Mouse (Mus musculus) bone marrow macrophage, adult 2 months (primary cell): Measurements from ENCODE around the gene Gtf2f2. TPM values are rescaled to one million over a fixed set of nuclear protein-coding genes. Genes with fewer than 3 reads are reported as not detected.

Experiments used
- H3K27ac ChIP-seq: 2 replicates; pipeline ENCODE4 v1.5.1; 2012; ENCODE audit warnings: low read depth, low read length; ENCODE audit not compliant: insufficient read depth
- H3K4me1 ChIP-seq: 2 replicates; pipeline ENCODE4 v1.6.1; 2012; ENCODE audit warnings: low read length; ENCODE audit not compliant: control insufficient read depth, insufficient read depth
- H3K4me3 ChIP-seq: 2 replicates; pipeline ENCODE4 v1.5.1; 2012; ENCODE audit warnings: mild to moderate bottlenecking, low read length, moderate library complexity; ENCODE audit not compliant: insufficient read depth
- CTCF ChIP-seq: IDR thresholded peaks from 2 replicates; pipeline ENCODE4 v1.5.1; 2012; ENCODE audit warnings: low read depth, mild to moderate bottlenecking, low read length, moderate library complexity
- POLR2A ChIP-seq: IDR thresholded peaks from 2 replicates; pipeline ENCODE4 v1.6.1; 2012; ENCODE audit warnings: mild to moderate bottlenecking, low read depth, low read length, borderline replicate concordance
- polyA plus RNA-seq: library from polyadenylated mRNA; stranded (reverse); fragments of >200 nt; gene quantifications from 2 replicates; pipeline ENCODE4 v1.2.4, GENCODE M21; 2012; ENCODE audit not compliant: missing spikeins, insufficient read depth, insufficient read length

Gene Gtf2f2
- polyA plus RNA-seq, 1 experiment = 15.7 TPM

GRCm38 (mm10) chr14:75967291-75967690 lies 43.4 kb downstream of the Gtf2f2 start:
- TF ChIP-seq CTCF (no peak), POLR2A (no peak)
- Histone ChIP-seq H3K4me3 (no peak overlapping the region), H3K27ac (no peak overlapping the region), H3K4me1 (peaks cover 14% of the 10 kb centered on the region)

GRCm38 (mm10) chr14:75964433-75964832 lies 46.2 kb downstream of the Gtf2f2 start:
- H3K27ac ChIP-seq = no peak overlapping the region
- H3K4me1 ChIP-seq = peaks cover 22% of the 10 kb centered on the region
- TF ChIP-seq POLR2A = no peak
- H3K4me3 ChIP-seq = no peak overlapping the region

DNA sequence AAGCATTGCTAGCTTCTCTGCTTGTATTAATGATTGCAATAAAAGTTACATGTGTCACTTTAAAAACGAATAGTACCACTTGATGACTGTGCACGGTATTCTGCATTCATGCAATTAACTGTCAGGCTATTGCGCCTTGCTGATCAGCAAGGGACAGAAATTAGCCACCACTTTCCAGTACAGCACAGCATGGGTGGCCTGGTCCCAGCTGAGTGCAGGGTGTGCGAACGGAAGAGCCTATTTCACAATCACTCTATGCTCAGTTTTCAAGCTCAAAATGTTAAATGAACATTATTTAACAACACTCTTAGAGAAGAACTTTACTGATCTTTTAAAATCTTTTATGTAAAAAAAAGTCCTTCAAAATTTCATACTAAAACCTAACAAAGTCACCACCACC lies 46.7 kb downstream of the Gtf2f2 start:
- H3K4me1 ChIP-seq = peaks cover 24% of the 10 kb centered on the region
- no peak for TF ChIP-seq POLR2A
- TF ChIP-seq CTCF = no peak

GRCm38 (mm10) chr14:75963215-75963614 lies 47.5 kb downstream of the Gtf2f2 start:
- H3K4me1 ChIP-seq = peaks cover 24% of the 10 kb centered on the region
- H3K27ac ChIP-seq = no peak overlapping the region
- no peak for TF ChIP-seq POLR2A
- H3K4me3 ChIP-seq = no peak overlapping the region

More for the DNA sequence above, 46.7 kb downstream of the Gtf2f2 start:
- Histone ChIP-seq H3K27ac (no peak overlapping the region), H3K4me3 (no peak overlapping the region)

DNA sequence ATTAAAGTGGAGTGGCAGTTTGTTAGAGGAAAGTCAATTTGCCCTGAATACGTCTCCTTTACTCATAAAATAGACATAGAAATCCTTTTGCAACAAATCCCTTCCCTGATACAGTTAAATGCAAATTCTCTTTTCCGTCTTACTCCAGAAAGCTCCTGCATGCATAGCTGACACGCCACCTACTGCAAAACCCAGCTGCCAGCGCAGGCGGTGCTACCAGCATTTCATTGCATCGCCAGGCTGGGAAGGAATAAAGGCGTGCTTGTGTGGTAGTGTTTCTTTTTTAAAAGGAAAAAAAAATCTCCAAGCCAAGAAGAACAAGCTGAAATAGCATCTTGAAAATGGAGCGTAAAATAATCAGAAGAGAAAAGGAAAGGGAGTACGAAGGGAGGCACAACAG lies 48.4 kb downstream of the Gtf2f2 start:
- Histone ChIP-seq H3K4me1 (peaks cover 21% of the 10 kb centered on the region), H3K27ac (no peak overlapping the region), H3K4me3 (no peak overlapping the region)
- no peak for TF ChIP-seq POLR2A

GRCm38 (mm10) chr14:75954766-75955165 lies 55.9 kb downstream of the Gtf2f2 start, which contains the start of gene Kctd4:
Gene Kctd4, plus strand, starts transcription at chr14:75955009.
- H3K4me1 ChIP-seq = peaks cover 8% of the 10 kb centered on the region
- H3K27ac ChIP-seq = no peak within 1 kb of the TSS
- no peak within 1 kb of the TSS for H3K4me3 ChIP-seq
- TF ChIP-seq POLR2A = no peak
- TF ChIP-seq CTCF = no peak

DNA sequence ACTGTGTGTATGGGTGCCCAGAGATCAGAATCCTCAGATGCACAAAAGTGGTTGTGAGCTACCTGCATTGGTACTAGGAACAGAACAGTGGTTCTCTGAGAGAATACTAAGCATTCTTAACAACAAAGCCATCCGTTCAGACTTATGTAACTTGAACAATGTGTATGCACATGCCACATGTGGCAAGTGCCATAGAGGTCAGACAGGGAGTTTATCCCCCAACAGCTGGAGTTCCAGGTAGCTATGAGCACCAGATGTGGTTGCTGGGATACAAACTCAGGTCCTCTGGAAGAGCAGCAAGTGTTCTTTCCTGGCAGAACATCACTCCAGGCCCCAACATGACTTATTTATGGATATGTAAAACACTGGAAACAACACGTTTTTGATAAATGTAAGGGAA lies 57.7 kb downstream of the Gtf2f2 start:
- no peak for TF ChIP-seq POLR2A
- TF ChIP-seq CTCF = no peak
- peaks cover 2% of the 10 kb centered on the region for H3K4me1 ChIP-seq

DNA sequence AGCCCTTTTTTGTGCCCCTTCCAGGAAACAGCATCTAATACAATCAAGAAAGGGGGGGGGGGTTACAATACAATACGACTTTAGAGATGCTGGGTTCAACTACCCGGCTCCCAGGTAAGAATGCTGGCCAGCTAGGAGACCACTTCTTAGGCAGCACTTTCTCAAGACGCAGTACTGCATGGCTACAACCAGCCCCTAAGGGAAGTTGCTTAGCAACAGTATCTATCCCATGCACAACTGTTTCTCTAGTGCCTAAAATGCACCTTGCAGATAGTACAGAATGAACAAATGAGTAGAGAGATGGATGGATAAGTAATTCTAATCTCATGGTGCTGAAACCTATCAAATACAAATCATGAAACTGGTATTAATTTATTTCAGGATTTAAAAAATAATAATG lies 63.0 kb downstream of the Gtf2f2 start:
- H3K4me3 ChIP-seq = no peak overlapping the region
- no peak overlapping the region for H3K27ac ChIP-seq
- H3K4me1 ChIP-seq = peaks cover 9% of the 10 kb centered on the region
- no peak for TF ChIP-seq POLR2A
- no peak for TF ChIP-seq CTCF

More for the DNA sequence above, 57.7 kb downstream of the Gtf2f2 start:
- Histone ChIP-seq H3K27ac (no peak overlapping the region), H3K4me3 (no peak overlapping the region)

GRCm38 (mm10) chr14:75942365-75942764 lies 68.3 kb downstream of the Gtf2f2 start:
- TF ChIP-seq CTCF (no peak), POLR2A (no peak)
- H3K4me1 ChIP-seq = peaks cover 17% of the 10 kb centered on the region
- H3K4me3 ChIP-seq = no peak overlapping the region

GRCm38 (mm10) chr14:75941500-75941899 lies 69.2 kb downstream of the Gtf2f2 start:
- TF ChIP-seq CTCF = no peak
- no peak for TF ChIP-seq POLR2A
- peaks cover 12% of the 10 kb centered on the region for H3K4me1 ChIP-seq

More at GRCm38 (mm10) chr14:75942365-75942764, 68.3 kb downstream of the Gtf2f2 start:
- H3K27ac ChIP-seq = no peak overlapping the region

GRCm38 (mm10) chr14:75937714-75938113 lies 73.0 kb downstream of the Gtf2f2 start:
- TF ChIP-seq CTCF (no peak), POLR2A (no peak)
- H3K4me3 ChIP-seq = no peak overlapping the region
- H3K27ac ChIP-seq = no peak overlapping the region
- peaks cover 15% of the 10 kb centered on the region for H3K4me1 ChIP-seq

More at GRCm38 (mm10) chr14:75941500-75941899, 69.2 kb downstream of the Gtf2f2 start:
- H3K27ac ChIP-seq = no peak overlapping the region
- H3K4me3 ChIP-seq = no peak overlapping the region
